Mouse (Mus musculus) thymus, adult 2 months (tissue): ENCODE data around the gene Sytl3. TPM values are rescaled to one million over a fixed set of nuclear protein-coding genes. Genes with fewer than 3 reads are reported as not detected.
"Not testable (repeated sequence)": the region's sequence is repeated elsewhere in the genome, so short reads cannot be mapped to it uniquely, and the experiment has no call there.

ENCODE experiments used
- DNase-seq: peaks from one replicate; pipeline ENCODE4 v3.0.0; 2021
- H3K27ac ChIP-seq: fragments of 200-500 bp; 2 replicates; pipeline ENCODE4 v1.5.1; 2012; ENCODE audit warnings: low read length, control low read depth; ENCODE audit not compliant: control insufficient read depth, insufficient read depth
- H3K27me3 ChIP-seq: fragments of 200-500 bp; 2 replicates; pipeline ENCODE4 v1.6.1; 2012; ENCODE audit warnings: mild to moderate bottlenecking, low read length, moderate library complexity, mixed read lengths; ENCODE audit not compliant: control insufficient read depth, insufficient read depth
- H3K36me3 ChIP-seq: fragments of 200-500 bp; 2 replicates; pipeline ENCODE4 v1.6.1; 2012; ENCODE audit warnings: mild to moderate bottlenecking, low read length, moderate library complexity; ENCODE audit not compliant: control insufficient read depth, insufficient read depth
- H3K4me1 ChIP-seq: fragments of 200-500 bp; replicated peaks from 2 replicates; pipeline ENCODE4 v1.6.1; 2012; ENCODE audit warnings: low read length; ENCODE audit not compliant: control insufficient read depth, insufficient read depth
- H3K4me3 ChIP-seq: fragments of 200-500 bp; 2 replicates; pipeline ENCODE4 v1.5.1; 2012; ENCODE audit warnings: mild to moderate bottlenecking, low read length, control low read depth, moderate library complexity; ENCODE audit not compliant: control insufficient read depth, insufficient read depth
- CTCF ChIP-seq: fragments of 200-500 bp; IDR thresholded peaks from 2 replicates; pipeline ENCODE4 v1.5.1; 2012; ENCODE audit warnings: mild to moderate bottlenecking, control low read depth, low read length, moderate library complexity, borderline replicate concordance; ENCODE audit not compliant: control insufficient read depth, poor library complexity, insufficient read depth; ENCODE audit errors: extremely low read depth
- POLR2A ChIP-seq: fragments of 200-500 bp; IDR thresholded peaks from 2 replicates; pipeline ENCODE4 v1.6.1; 2012; ENCODE audit warnings: mild to moderate bottlenecking, low read length, control low read depth, moderate library complexity; ENCODE audit not compliant: control insufficient read depth, poor library complexity, insufficient read depth; ENCODE audit errors: extremely low read depth
- WGBS: fragments of 180-500 bp; shearing (Covaris S2); methylation state at CpG from one replicate; pipeline ENCODE4 v1.1.7; 2018; 5-methylcytosine and 5-hydroxymethylcytosine counted together
- polyA plus RNA-seq: library from polyadenylated mRNA; depleted of rRNA; stranded (reverse); fragments of >200 nt; gene quantifications from 2 replicates; pipeline ENCODE4 v1.2.3, GENCODE M21; 2012

Gene Sytl3
- polyA plus RNA-seq, 1 experiment = 40.1 TPM

DNA sequence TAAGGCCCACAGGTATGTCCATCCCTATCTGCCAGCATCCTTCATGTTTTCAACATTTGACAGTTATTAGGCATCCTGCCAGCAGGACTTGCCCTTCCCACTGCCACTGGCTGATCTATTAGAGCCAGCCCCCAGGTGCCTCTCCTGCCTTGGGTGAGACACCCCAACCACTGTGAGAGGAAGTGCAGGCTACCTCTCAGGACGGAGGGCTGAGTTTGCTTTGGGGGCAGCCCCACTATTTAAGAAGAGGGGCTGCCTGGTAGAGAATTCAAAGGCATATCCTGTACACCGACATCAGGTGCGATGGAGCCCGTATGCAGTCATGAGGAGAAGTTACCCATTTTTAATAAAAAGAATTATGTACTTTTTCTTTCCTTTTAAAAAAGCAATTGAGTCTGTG, 13.2 kb upstream of the Sytl3 start:
- not testable (repeated sequence) for H3K4me3 ChIP-seq, H3K27me3 ChIP-seq, H3K4me1 ChIP-seq, H3K27ac ChIP-seq, DNase-seq, H3K36me3 ChIP-seq
- 73% methylated on average over 4 of the region's 4 CpGs for WGBS

- not testable (repeated sequence) for H3K36me3 ChIP-seq, H3K4me3 ChIP-seq, H3K4me1 ChIP-seq, H3K27me3 ChIP-seq, H3K27ac ChIP-seq, DNase-seq
- WGBS = 95% methylated on average over 8 of the region's 8 CpGs
These were observed 12.1 kb upstream of the Sytl3 start for GRCm38 (mm10) chr17:6646841-6647240.

GRCm38 (mm10) chr17:6647452-6647851, 11.4 kb upstream of the Sytl3 start:
- not testable (repeated sequence) for H3K36me3 ChIP-seq, H3K4me3 ChIP-seq, H3K27me3 ChIP-seq, DNase-seq, H3K4me1 ChIP-seq, H3K27ac ChIP-seq
- WGBS = 97% methylated on average over 3 of the region's 3 CpGs

- not testable (repeated sequence) for DNase-seq, H3K4me3 ChIP-seq, H3K27ac ChIP-seq, H3K4me1 ChIP-seq, H3K36me3 ChIP-seq, H3K27me3 ChIP-seq
- whole genome bisulfite sequencing = 94% methylated on average over 6 of the region's 7 CpGs
These were observed 7.9 kb upstream of the Sytl3 start for GRCm38 (mm10) chr17:6650904-6651565.

GRCm38 (mm10) chr17:6653341-6653946, 5.4 kb upstream of the Sytl3 start:
- H3K27me3 ChIP-seq, DNase-seq: not testable (repeated sequence)
- 65% methylated on average over 5 of the region's 5 CpGs for WGBS

GRCm38 (mm10) chr17:6655087-6655511, 3.8 kb upstream of the Sytl3 start:
- DNase-seq = peak; percentile 60
- WGBS = under 1% methylated on average over 36 of the region's 36 CpGs
- TF ChIP-seq POLR2A = peak; percentile 44; the same call in 1 of the 2 replicates
- 0 out of 2 replicates have a peak, but pooled peaks have one; percentile 9 for TF ChIP-seq CTCF
- not testable (repeated sequence) for H3K36me3 ChIP-seq, H3K4me1 ChIP-seq, H3K27me3 ChIP-seq
- Histone ChIP-seq H3K27ac (peak overlapping the region; percentile 13), H3K4me3 (peak overlapping the region; percentile 45)

More at GRCm38 (mm10) chr17:6653341-6653946, 5.4 kb upstream of the Sytl3 start:
- H3K36me3 ChIP-seq, H3K27ac ChIP-seq, H3K4me1 ChIP-seq, H3K4me3 ChIP-seq: not testable (repeated sequence)

GRCm38 (mm10) chr17:6655567-6656281, 3.2 kb upstream of the Sytl3 start, which contains the start of gene Dynlt1f:
TSS of gene Dynlt1f (minus strand) at chr17:6655900.
- DNase-seq = peak; percentile 75
- H3K36me3 ChIP-seq, H3K27me3 ChIP-seq, H3K4me1 ChIP-seq: not testable (repeated sequence)
- WGBS = 2% methylated on average over 25 of the region's 33 CpGs
- peak within 1 kb of the TSS; percentile 87 for H3K27ac ChIP-seq
- peak within 1 kb of the TSS; percentile 45 for H3K4me3 ChIP-seq

GRCm38 (mm10) chr17:6656471-6656870, 2.4 kb upstream of the Sytl3 start:
- 91% methylated on average over 1 of the region's 3 CpGs for WGBS
- not testable (repeated sequence) for H3K4me3 ChIP-seq, DNase-seq, H3K27me3 ChIP-seq, H3K36me3 ChIP-seq, H3K4me1 ChIP-seq
- H3K27ac ChIP-seq = peak overlapping the region; percentile 87

DNA sequence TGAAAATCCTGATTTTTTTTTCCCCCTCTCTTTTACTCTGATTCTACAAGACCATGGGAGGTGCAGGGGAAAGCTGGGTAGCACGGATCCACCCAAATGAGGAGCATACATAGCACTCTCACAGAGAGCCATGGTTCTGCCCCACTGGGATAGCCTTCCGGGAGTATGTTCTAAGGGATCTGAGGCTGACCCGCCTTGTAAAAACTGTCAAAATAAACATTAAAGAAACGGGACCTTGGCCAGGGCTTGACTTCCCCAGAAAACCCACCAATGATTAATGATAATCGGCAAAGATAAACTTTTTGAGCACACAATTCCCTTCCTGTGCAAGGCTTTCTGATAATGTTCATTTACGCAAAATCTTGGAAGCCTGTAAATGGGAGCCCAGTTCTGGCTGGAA, 1.7 kb downstream of the Sytl3 start:
- Histone ChIP-seq H3K4me1 (peaks cover 14% of the 10 kb centered on the region), H3K27ac (peak overlapping the region; percentile 84)
- not testable (repeated sequence) for H3K36me3 ChIP-seq, H3K4me3 ChIP-seq, H3K27me3 ChIP-seq, DNase-seq
- WGBS = 46% methylated on average over 6 of the region's 6 CpGs

DNA sequence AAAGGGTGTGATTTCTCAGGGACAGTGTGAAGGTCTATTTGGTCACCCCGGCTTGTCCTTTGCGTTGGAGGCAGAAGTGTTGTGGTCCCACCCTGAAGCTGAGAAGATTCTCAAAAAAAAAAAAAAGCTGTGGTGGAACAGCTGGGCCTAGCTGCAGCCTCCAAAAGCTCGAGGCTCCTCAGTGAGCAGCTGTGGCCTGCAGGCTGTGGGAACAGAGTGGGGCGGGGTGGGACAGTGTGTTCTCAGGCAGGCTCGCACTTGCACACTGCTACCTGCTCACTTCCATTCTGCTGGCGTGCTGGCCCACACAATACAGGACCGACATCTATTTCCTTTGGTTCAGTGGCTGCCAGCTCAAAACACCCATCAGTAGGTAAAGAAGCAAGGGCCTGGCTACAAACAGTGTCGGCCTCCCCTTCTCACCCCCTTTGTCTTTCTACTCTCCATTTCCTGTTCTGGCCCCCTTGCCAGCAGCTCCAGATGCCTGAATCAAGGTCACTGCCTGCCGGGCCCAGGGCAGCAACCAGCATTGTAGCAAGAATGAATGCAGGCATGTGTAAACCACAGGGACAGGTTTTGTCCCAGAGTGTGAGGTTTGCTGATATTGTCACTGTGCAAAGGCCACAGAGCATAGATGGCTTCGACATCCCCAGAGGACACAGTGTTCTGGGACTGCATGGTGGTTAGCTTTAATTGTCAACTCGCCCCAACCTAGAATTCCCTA, 2.4 kb downstream of the Sytl3 start:
- Histone ChIP-seq H3K4me1 (peaks cover 12% of the 10 kb centered on the region), H3K4me3 (peak overlapping the region; percentile 0; the same call in 1 of the 2 replicates), H3K27ac (peak overlapping the region; percentile 81)
- not testable (repeated sequence) for H3K27me3 ChIP-seq, H3K36me3 ChIP-seq
- peak; percentile 74 for DNase-seq
- WGBS = 4% methylated on average over 9 of the region's 11 CpGs
